Mouse (Mus musculus) gonadal fat pad, adult 2 months (tissue): ENCODE measurements at regions not wholly inside any gene's neighbourhood (a gene's known extent, or its start where the extent isn't known, plus 50 kb on each side); places are given as distances from the start of the nearest gene placed in this dataset.
"Not testable (repeated sequence)": the region's sequence is repeated elsewhere in the genome, so short reads cannot be mapped to it uniquely, and the experiment has no call there.

Source experiments
- DNase-seq: peaks from one replicate; pipeline ENCODE4 v3.0.0-alpha.2; 2012; ENCODE audit warnings: low read depth

DNA sequence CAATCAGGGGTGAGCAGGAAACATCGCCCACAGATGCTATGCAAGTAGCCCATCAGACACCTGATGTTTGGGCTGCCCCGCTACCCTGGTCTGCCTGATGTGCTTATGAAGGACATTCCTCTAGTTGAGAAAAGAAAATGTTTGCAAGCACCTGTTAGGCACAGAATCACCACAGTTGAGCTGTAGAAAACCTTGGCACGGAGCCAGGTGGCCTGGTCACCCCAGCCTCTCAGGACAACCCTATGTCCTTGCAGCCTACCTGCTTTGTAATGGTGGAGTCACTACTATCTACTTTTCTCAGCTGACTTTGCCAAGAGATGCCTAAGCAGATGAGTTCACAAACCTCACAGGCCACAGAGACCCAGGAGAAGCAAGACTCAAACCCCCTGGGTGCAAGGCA lies 86.9 kb upstream of the Irx2 start:
- no peak for DNase-seq

DNA sequence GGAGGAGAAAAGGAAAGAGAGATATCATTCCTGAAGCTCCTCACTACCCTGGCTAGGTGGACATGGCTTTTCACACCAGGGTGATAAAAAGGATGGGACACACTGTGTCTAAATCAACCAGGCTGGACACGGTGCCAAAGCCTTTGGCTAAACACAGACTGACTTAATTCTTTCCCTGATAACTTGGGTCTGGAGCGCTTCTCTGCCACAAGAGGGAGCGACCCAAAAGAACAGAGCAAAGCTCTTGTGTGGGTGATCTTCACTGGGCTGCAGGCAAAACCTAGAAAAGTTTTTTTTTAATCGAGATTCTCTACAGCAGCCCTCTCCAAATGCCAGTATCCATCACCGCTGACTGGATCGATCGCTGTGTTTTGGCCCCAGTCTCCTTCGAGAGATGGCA lies 70.7 kb upstream of the Irx2 start:
- peak; percentile 17 for DNase-seq

DNA sequence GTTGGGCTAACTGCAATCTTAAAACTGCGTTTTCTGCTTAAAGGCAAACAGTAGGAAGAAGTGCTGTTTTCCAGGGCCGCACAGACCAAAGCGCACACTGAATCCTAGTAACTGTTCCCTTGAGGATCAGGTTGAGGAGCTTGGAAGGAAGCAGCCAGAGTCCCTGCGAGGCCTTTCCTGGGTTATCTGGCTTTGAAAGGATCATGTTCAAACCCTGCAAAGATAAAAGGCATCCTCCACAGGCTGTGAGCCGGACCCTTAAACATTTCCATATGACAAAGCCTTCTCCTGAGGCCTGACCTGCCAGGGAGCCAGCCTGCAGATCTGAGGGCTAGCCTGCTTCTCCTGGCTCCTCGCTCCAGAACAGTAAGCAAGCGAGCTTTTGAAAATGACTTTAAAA lies 56.7 kb upstream of the Irx2 start:
- no peak for DNase-seq

DNA sequence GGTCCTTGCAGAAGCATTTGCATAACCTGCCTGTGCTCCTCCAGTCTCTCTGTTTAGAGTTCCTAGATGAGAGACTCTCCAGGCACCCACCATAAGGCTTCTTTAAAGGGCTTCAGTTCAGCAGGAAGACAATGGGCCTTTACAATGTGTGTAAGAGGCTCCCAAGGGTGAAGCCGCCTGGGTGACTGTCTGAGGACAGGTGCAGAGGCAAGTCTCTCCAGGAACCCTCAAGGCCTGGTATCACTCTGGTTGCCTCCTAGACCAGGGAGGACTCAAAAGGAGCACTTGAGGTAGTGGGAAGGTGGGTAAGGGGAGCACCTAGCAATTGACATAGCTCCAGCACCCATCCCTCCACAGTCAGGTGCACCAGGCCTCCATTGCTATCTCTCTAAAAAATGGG lies 55.8 kb upstream of the Irx2 start:
- no peak for DNase-seq

DNA sequence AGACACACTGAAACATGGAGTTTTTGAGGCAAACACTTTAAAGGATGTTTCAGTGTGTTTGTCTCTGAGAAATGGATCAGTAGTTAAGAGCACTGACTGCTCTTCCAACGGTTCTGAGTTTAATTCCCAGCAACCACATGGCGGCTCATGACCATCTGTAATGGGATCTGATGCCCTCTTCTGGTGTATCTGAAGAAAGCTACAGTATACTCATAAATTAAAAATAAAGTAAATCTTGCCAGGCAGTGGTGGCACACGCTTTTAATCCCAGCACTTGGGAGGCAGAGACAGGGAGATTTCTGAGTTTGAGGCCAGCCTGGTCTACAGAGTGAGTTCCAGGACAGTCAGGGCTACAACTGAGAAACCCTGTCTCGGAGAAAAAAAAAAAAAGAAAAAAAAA lies 54.5 kb upstream of the Irx2 start:
- not testable (repeated sequence) for DNase-seq

DNA sequence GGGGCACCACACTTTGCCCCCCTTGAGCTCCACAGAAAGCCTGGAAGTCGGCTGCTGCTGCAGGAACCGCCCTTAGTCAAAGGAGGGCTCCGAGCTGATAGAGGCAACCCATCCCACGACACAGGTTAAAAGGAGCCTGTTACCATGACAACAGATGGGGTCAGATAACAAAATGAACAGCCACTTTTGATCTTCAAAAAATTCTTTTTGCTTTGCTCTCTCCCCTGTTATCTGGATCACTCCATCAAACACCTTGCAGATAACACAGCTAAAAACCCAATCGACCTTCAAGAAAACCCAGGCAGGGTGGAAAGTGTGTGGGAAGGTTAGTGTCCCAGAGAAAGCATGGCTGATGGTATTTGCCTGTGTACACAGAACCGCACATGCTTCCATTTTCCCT lies 52.1 kb upstream of the Irx2 start:
- no peak for DNase-seq

DNA sequence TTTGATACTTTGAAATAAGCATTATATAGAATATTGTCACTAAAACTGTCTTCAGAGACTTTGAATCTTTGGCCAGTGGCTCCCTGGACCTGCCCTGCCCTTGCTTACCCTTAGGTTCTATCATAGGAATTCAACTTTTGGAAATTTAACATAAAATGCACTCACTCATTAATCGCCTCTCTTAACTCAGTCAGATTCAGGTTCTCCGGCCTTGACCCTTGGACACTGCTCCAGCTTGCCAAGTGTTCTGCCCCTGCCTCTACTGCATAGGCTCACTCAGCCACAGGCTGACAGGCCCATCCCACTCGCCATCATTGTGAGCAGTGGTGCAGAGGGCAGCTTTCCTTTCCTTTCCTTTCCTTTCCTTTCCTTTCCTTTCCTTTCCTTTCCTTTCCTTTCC lies 50.2 kb upstream of the Irx2 start:
- no peak for DNase-seq
